Mouse (Mus musculus): ENCODE measurements at regions not wholly inside any gene's neighbourhood (a gene's known extent, or its start where the extent isn't known, plus 50 kb on each side); places are given as distances from the start of the nearest gene placed in this dataset.

- no peak for DNase-seq (ENCODE audit: low spot score in 2 of 2)
These were observed 195.9 kb downstream of the Hlx start for GRCm38 (mm10) chr1:184536311-184537200.

GRCm38 (mm10) chr1:184535691-184536090 lies 196.7 kb downstream of the Hlx start:
- DNase-seq (ENCODE audit: low spot score in 2 of 2), result no peak

DNA sequence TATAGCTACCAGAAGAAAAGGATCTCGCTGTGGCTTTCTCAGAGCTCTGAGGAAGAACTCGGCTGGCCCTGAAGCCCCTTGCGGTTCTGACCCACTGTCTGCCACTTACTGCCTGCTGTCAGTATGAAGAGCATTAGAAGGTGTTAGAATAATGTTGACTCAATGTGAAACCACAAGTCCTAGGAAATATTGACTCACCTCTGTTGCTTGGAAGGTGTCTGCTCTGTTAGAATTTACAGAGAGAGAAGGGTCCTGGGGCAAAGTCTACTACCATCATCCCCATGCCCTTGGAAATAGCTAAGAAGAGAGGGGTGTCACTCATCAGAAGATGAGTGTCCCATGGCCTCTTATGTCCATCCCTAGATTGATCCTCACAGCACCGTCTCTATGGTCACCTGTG lies 197.9 kb downstream of the Hlx start:
- no peak for DNase-seq (ENCODE audit: low spot score in 2 of 2)

- no peak for DNase-seq (ENCODE audit: low spot score in 2 of 2)
These were observed 198.5 kb downstream of the Hlx start for GRCm38 (mm10) chr1:184533870-184534269.

- no peak for DNase-seq (ENCODE audit: low spot score in 2 of 2)
These were observed 199.8 kb downstream of the Hlx start for GRCm38 (mm10) chr1:184532488-184533055.

DNA sequence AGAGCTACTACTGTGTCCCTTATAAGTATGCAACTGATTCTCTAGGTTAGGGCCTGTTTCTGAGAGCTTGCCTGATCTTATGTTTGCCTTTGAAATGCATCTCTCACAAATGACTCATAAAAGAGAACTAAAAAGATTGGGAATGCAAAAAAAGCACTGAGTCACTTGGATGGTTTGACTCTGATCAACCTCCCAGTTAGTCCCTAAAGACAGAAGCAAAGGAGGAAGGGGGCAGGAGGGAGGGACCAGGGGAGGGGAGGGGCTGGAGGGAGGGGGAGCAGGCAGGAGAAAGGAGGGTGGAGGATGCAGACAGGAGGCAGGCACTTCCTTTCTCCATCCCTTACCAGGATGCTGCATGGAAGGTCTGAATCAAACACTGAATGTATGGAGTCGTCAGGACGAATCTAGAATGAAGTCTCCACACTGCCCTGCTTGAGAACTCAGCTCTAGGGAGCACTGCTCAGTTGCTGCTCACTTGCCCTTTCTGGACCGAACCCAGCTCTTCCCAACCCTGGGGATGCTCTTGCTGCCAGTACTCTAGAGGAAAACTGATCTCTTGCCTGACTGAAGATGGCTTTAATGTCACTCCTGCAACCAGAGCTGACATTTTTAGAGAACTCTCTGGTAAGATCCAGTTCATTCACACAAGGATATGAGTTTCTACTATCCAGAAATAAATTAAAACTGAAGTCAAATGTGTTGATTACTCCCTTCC lies 201.7 kb downstream of the Hlx start:
- no peak for DNase-seq (ENCODE audit: low spot score in 2 of 2)

DNA sequence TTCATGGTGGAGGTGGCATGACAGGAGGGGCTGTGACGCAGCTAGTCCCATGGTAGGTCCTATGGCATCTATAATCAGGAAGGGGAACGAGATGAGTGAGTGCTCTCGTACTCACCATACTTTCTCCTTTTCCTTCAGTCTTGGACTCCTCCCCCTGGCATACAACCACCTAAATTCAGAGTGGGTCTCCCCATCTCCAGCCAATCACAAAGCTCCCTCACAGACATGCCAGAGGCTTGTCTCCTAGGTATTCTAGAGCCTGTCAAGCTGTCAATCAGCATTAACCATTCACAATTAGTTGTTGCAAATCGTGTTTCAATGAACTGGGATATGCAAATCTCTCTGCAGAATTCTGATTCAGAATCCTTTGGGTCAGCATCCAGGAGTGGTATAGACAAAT lies 206.7 kb downstream of the Hlx start:
- no peak for DNase-seq (ENCODE audit: low spot score in 2 of 2)

DNA sequence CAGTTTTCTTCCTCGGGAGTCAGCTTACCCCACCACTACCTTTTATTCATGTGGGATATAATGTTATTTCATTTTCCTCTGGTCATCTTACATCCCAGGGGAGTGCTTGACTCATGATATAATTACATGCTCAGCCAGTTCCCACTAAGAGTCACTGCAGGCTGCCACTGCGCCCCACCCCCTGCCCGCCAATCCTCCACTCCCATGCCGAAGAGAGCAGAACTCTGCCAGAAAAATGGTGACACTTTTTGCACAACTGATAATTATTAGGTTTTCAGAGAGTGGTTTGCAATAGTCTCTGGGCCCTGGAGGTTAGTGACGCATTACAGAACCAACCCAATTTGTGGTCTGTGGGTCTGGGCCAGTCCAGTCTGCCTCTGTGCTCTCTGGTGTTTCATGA lies 212.9 kb downstream of the Hlx start:
- peak in 1 of 2 experiments; percentile 49 for DNase-seq (ENCODE audit: low spot score in 2 of 2)

DNA sequence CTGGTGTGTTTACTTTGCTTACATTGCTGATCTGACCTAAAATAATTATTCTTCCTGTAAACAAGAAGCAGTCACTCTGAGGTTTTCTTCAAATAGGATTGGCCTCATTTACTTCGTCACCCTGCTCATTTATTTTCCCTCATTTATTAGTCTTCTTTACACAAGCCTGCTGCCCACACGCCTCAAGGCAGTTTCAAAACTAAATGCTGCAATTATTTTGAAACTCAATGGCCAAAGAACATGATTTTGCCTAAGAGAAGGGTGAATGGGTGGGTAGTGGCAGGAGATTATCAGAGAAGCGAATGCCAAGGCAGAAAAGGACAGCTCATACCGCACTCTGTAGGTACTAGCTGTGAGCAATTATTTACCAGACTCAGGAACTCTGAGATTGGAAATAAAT lies 227.8 kb downstream of the Hlx start:
- DNase-seq (ENCODE audit: low spot score in 2 of 2), result no peak

DNA sequence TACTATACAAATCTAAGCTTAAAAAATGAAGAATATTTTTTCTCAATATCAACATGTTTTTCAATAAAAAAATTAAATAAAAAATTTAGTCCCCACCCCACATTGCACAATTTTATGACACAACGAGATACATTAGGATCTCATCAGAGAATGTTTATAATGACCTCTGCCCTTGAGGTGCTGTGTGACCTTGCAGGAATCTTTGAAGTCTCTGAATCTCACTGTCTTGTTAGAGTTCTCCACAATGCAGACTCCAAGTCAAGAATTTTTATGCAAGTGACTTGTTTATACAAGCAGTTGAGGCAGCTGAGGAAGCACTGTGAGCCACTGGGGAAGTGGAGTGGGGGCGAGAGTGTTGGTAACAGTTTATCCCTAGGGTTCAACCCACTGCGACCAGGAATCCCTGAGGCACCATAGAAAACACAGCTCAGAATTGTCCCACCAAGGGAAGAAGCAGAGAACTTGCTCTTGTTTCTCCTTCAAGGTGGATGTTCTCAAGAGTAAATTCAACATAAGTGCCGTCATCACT lies 228.5 kb downstream of the Hlx start:
- DNase-seq (ENCODE audit: low spot score in 2 of 2), result no peak

DNA sequence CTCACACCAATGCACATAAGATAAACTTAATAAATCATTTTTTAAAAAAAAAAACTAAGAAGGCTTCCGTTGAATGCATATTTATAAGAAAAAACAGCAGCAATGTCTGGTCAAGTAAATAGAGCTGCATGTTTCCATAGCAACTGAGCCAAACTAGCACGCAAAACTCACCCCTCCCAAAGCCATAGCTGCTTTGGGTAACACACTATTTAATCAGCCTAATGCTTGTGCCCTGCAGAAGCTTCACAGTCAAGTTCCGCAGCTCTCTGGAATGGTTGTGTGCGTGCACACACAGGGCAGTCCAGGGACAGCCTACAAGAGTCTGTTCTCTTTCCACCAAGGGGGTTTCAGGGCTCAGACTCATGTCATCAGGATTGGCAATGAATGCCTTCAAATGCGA lies 231.7 kb downstream of the Hlx start:
- DNase-seq (ENCODE audit: low spot score in 2 of 2), result no peak

DNA sequence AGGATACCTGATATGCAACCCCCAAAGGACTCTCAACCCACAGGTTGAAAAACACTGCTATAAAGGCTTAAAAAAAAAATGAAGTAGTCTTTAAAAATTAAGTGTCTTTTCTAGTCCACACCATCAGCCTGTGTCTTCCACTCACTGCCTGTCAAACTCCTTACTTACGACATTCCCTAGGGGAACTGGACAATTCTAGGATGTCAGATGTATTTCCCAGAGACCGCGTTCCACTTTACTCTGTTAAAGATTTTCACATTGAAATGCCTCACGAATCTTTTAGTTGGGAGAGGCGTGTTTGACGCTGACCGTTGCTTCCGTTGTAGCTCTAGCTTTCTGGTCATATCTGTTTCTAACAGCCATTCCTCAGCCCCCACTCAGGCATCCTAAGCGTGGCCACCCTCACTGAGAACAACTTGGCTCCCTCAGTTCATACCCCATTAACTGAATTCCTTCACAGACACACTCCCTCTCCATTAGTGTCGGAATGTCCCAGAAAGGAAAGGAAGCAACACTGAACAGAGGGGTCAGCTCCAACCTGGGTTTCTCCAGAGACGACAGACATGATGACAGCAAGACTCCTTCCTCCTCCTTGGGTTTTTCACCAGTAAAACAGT lies 233.4 kb downstream of the Hlx start:
- DNase-seq (ENCODE audit: low spot score in 2 of 2), result no peak

- no peak for DNase-seq (ENCODE audit: low spot score in 2 of 2)
These were observed 235.4 kb downstream of the Hlx start for GRCm38 (mm10) chr1:184497007-184497406.

GRCm38 (mm10) chr1:184493811-184494210 lies 238.6 kb downstream of the Hlx start:
- DNase-seq (ENCODE audit: low spot score in 2 of 2), result no peak

DNA sequence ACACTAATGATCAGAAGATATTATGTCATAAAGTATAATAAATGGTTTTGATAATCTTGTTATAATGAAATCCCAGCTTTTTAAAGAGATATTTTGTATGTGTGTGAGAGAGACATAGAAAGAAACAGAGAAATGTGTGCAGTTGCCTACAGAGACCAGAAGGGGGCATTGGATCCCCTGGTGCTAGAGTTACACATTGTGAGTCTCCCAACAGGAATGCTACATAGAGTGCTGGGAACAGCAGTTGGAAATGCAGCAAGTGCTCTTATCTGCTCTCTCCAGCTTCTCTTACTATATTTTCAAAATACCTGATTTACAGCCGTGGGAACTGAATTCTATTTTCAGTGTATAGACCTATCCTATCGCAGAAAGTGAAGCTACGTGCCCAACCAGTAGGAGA lies 240.3 kb downstream of the Hlx start:
- no peak for DNase-seq (ENCODE audit: low spot score in 2 of 2)

GRCm38 (mm10) chr1:184491252-184491651 lies 241.2 kb downstream of the Hlx start:
- no peak for DNase-seq (ENCODE audit: low spot score in 2 of 2)

- no peak for DNase-seq (ENCODE audit: low spot score in 2 of 2)
These were observed 245.0 kb downstream of the Hlx start for GRCm38 (mm10) chr1:184487409-184487808.

DNA sequence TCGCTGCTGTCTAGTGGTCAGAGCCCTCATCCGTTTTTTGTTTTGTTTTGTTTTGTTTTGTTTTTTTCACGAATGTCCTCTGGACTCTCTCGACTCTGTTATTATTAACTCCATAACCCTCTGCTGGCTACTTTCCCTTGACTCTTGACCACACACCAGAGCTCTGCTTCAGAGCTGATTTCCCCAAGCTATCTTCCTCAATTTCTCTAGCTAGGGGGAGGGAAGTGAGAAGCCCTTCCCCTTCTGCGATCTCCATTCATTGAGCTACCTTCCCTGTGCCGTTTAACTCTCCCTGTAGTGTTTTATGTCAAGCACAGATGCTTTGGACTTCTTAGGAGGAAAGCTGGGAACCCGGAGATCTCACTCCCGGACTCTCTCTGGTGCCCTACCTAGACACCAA lies 247.6 kb downstream of the Hlx start:
- DNase-seq (ENCODE audit: low spot score in 2 of 2), result no peak

GRCm38 (mm10) chr1:184483371-184483770 lies 249.0 kb downstream of the Hlx start:
- DNase-seq (ENCODE audit: low spot score in 2 of 2), result no peak

GRCm38 (mm10) chr1:184482026-184482425 lies 250.4 kb downstream of the Hlx start:
- no peak for DNase-seq (ENCODE audit: low spot score in 2 of 2)

DNA sequence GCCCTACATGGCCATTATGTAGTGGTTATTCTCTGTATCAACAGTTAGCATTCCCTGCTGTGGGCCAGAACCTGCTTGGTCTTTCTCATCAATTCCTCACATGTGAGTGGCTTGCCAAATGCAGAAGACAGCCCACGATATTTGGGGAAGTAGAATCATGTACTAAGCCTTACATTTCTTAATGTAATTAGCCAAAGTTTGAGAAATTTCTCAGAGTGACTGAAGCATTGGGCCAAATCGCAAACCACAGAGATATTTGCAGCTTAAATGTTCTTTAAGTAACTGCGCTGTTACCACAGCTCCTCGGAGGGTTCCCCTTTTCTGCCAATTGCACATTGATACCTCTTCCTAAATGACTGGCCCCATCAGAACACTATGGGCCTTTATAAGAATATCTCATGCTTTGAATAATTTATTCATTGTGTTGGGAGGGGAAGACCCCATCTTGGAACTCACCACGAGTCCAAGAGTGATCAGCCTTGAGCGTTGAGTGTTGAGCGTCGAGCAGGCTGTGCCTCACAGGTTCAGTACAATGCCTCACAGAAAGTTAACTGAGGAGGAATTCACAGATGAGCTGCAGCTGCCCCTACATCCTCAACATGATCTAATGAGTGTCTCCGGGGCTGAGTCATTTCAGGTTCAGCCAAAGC lies 251.7 kb downstream of the Hlx start:
- DNase-seq (ENCODE audit: low spot score in 2 of 2), result no peak

DNA sequence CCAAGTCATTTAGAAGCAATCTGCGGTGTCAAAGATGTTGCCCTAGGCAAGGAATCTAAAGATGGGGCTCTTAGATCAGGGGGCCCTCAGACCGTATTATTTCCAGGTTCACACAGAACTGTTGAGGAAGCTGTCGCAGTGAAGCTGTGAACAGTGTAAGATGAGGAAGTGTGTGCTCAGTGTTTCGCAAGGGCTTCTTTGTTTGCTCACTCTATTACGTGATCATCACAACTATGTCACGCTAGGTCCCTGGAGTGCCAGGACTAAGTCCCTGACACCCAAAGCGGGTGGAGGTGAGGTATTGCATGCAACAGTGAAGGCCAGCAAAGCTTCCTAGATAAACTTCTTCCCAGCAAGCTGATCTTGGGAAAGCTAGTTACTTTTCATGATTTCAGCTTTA lies 254.4 kb downstream of the Hlx start:
- peak in 1 of 2 experiments; percentile 7 for DNase-seq (ENCODE audit: low spot score in 2 of 2)
